In genomic region chr9:31028251-31028650, GRCm38 (mm10) we compare ENCODE assay signal across 16 mouse cellular contexts.
"Had no signal": no experiment of that assay in that cellular context is flagged by ENCODE, and none has a peak within 500 bp of the region (broad histone marks: within the 10 kb centered on the region; RNA-seq: fewer than 3 reads in every experiment).

No protein-coding gene starts in this region.

- H3K36me3 ChIP-seq: limb, embryonic 15.5 days; liver, embryonic 15.5 days; midbrain, embryonic 10.5 days; neural tube, embryonic 15.5 days had no signal

- H3K9me3 ChIP-seq: limb, embryonic 15.5 days; liver, embryonic 15.5 days; midbrain, embryonic 10.5 days; neural tube, embryonic 15.5 days had no signal

- DNase-seq: layer of hippocampus, adult 9-11 months; layer of hippocampus, postnatal 36 days; lung, embryonic 14.5 days; lung, postnatal 10 days; lung, postnatal 4 days; right cerebral cortex, adult 18-20 months; right cerebral cortex, postnatal 25 days; thymus, adult 2 months; thymus, postnatal 25 days had no signal

- H3K4me3 ChIP-seq: limb, embryonic 15.5 days; liver, embryonic 15.5 days; midbrain, embryonic 10.5 days; myocyte; neural tube, embryonic 15.5 days had no signal

- ATAC-seq: hindbrain, postnatal 0 days had no signal

- H3K27ac ChIP-seq: hindbrain, postnatal 0 days; limb, embryonic 15.5 days; liver, embryonic 15.5 days; midbrain, embryonic 10.5 days; neural tube, embryonic 15.5 days; stomach, postnatal 0 days had no signal

- H3K4me2 ChIP-seq: limb, embryonic 15.5 days; liver, embryonic 15.5 days; lung, embryonic 14.5 days; neural tube, embryonic 15.5 days had no signal

- H3K9ac ChIP-seq: limb, embryonic 15.5 days; liver, embryonic 15.5 days; lung, embryonic 14.5 days; neural tube, embryonic 15.5 days had no signal

- H3K27me3 ChIP-seq: limb, embryonic 15.5 days; liver, embryonic 15.5 days; neural tube, embryonic 15.5 days had no signal
